In the genomic region with DNA sequence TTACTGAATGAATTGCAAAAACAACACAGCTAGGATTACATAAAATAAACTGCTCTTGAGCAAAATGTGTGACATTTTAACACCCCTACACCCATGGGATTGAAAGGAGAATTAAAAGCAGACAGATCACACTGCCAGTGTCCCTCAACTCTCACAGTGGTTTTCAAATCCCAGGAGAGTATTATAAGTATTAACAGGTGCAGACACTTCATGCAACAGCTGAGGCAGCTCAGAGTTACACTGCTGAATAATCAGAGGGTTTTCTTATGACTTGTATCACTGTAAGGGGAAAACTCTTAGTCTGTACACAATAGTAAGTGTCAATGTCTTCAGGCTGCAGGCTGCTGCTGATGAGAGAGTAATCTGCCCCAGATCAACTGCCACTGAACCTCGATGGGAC, we compare ENCODE assay signal across 17 mouse cellular contexts.
"Had no signal": no experiment of that assay in that cellular context is flagged by ENCODE, and none has a peak within 500 bp of the region (broad histone marks: within the 10 kb centered on the region; RNA-seq: fewer than 3 reads in every experiment).

No protein-coding gene starts in this region.

- H3K36me3 ChIP-seq: midbrain, embryonic 10.5 days; midbrain, embryonic 12.5 days; neural tube, embryonic 13.5 days; neural tube, embryonic 15.5 days had no signal

- DNase-seq: lung, adult 18-20 months; lung, embryonic 14.5 days; lung, postnatal 10 days; lung, postnatal 4 days; midbrain, embryonic 14.5 days; retina, postnatal 1 day; right cerebral cortex, adult 18-20 months; right cerebral cortex, postnatal 25 days; right cerebral cortex, postnatal 4 days; spleen, adult 18-20 months; thymus, adult 18-20 months; thymus, postnatal 14 days; thymus, postnatal 36 days had no signal

- H3K27me3 ChIP-seq: midbrain, embryonic 12.5 days; neural tube, embryonic 13.5 days; neural tube, embryonic 15.5 days had no signal
